Mouse (Mus musculus): Measurements from ENCODE around the gene Kif1c. TPM values are rescaled to one million over a fixed set of nuclear protein-coding genes. Genes with fewer than 3 reads are reported as not detected.

Kif1c gene
- polyA plus RNA-seq, 1 experiment from 2014 or later: 18.9 TPM

- Histone ChIP-seq H3K27ac (replicated peaks in 1 of 2; ENCODE audit: control insufficient read depth in 1 of 2, insufficient read depth in 1 of 2, low read depth in 2 of 2, low read length in 2 of 2) (no peak overlapping the region), H3K9me3 (ENCODE audit: control insufficient read depth, low read length) (no peaks in the 10 kb centered on the region), H3K4me2 (ENCODE audit: low read length) (no peak overlapping the region), H3K36me3 (ENCODE audit: control insufficient read depth, insufficient read depth, low read length) (peaks cover 90% of the 10 kb centered on the region), H3K4me1 (ENCODE audit: control insufficient read depth in 2 of 2, insufficient read depth in 2 of 2, low read length in 2 of 2) (no peaks in the 10 kb centered on the region), H3K9ac (ENCODE audit: low read length) (no peak overlapping the region), H3K4me3 (ENCODE audit: control insufficient read depth in 1 of 2, insufficient read depth in 1 of 2, low read depth in 1 of 2, low read length in 2 of 2) (no peak overlapping the region), H3K27me3 (ENCODE audit: control insufficient read depth, insufficient read depth, low read length) (no peaks in the 10 kb centered on the region)
- WGBS: 85% methylated on average over 6 of the region's 6 CpGs
- no peak for ATAC-seq (ENCODE audit: insufficient number of reproducible peaks, insufficient read depth, low FRiP score, low read depth)
Observed at GRCm38 (mm10) chr11:70715832-70716231, 15.5 kb downstream of the Kif1c start.

GRCm38 (mm10) chr11:70718481-70718880 lies 18.1 kb downstream of the Kif1c start:
- WGBS: 83% methylated on average over 5 of the region's 5 CpGs
- Histone ChIP-seq H3K9me3 (ENCODE audit: control insufficient read depth, low read length) (no peaks in the 10 kb centered on the region), H3K4me2 (ENCODE audit: low read length) (no peak overlapping the region), H3K9ac (ENCODE audit: low read length) (no peak overlapping the region), H3K27me3 (ENCODE audit: control insufficient read depth, insufficient read depth, low read length) (no peaks in the 10 kb centered on the region), H3K4me3 (ENCODE audit: control insufficient read depth in 1 of 2, insufficient read depth in 1 of 2, low read depth in 1 of 2, low read length in 2 of 2) (no peak overlapping the region), H3K36me3 (ENCODE audit: control insufficient read depth, insufficient read depth, low read length) (peaks cover 88% of the 10 kb centered on the region), H3K27ac (replicated peaks in 1 of 2; ENCODE audit: control insufficient read depth in 1 of 2, insufficient read depth in 1 of 2, low read depth in 2 of 2, low read length in 2 of 2) (no peak overlapping the region), H3K4me1 (ENCODE audit: control insufficient read depth in 2 of 2, insufficient read depth in 2 of 2, low read length in 2 of 2) (no peaks in the 10 kb centered on the region; a peak in 1 of 4 replicates)
- no peak for ATAC-seq (ENCODE audit: insufficient number of reproducible peaks, insufficient read depth, low FRiP score, low read depth)

- Histone ChIP-seq H3K9ac (ENCODE audit: low read length) (no peak overlapping the region), H3K4me1 (ENCODE audit: control insufficient read depth in 2 of 2, insufficient read depth in 2 of 2, low read length in 2 of 2) (no peaks in the 10 kb centered on the region; a peak in 1 of 4 replicates), H3K9me3 (ENCODE audit: control insufficient read depth, low read length) (no peaks in the 10 kb centered on the region), H3K4me3 (ENCODE audit: control insufficient read depth in 1 of 2, insufficient read depth in 1 of 2, low read depth in 1 of 2, low read length in 2 of 2) (no peak overlapping the region), H3K4me2 (ENCODE audit: low read length) (no peak overlapping the region), H3K36me3 (ENCODE audit: control insufficient read depth, insufficient read depth, low read length) (peaks cover 98% of the 10 kb centered on the region), H3K27me3 (ENCODE audit: control insufficient read depth, insufficient read depth, low read length) (no peaks in the 10 kb centered on the region), H3K27ac (replicated peaks in 1 of 2; ENCODE audit: control insufficient read depth in 1 of 2, insufficient read depth in 1 of 2, low read depth in 2 of 2, low read length in 2 of 2) (0 out of 4 replicates have a peak overlapping the region, but pooled peaks of 1 of the 2 experiments have one; percentile 2)
- no peak for ATAC-seq (ENCODE audit: insufficient number of reproducible peaks, insufficient read depth, low FRiP score, low read depth)
- WGBS: 88% methylated on average over 3 of the region's 3 CpGs
Observed at GRCm38 (mm10) chr11:70720567-70720966, 20.2 kb downstream of the Kif1c start.

GRCm38 (mm10) chr11:70721072-70721471 lies 20.7 kb downstream of the Kif1c start:
- no peak overlapping the region for H3K4me2 ChIP-seq (ENCODE audit: low read length)
- H3K27ac ChIP-seq (replicated peaks in 1 of 2; ENCODE audit: control insufficient read depth in 1 of 2, insufficient read depth in 1 of 2, low read depth in 2 of 2, low read length in 2 of 2): 0 out of 4 replicates have a peak overlapping the region, but pooled peaks of 1 of the 2 experiments have one; percentile 2
- no peaks in the 10 kb centered on the region; a peak in 1 of 4 replicates for H3K4me1 ChIP-seq (ENCODE audit: control insufficient read depth in 2 of 2, insufficient read depth in 2 of 2, low read length in 2 of 2)
- no peak for ATAC-seq (ENCODE audit: insufficient number of reproducible peaks, insufficient read depth, low FRiP score, low read depth)
- H3K27me3 ChIP-seq (ENCODE audit: control insufficient read depth, insufficient read depth, low read length): no peaks in the 10 kb centered on the region
- 64% methylated on average over 3 of the region's 3 CpGs for WGBS
- no peak overlapping the region for H3K4me3 ChIP-seq (ENCODE audit: control insufficient read depth in 1 of 2, insufficient read depth in 1 of 2, low read depth in 1 of 2, low read length in 2 of 2)
- H3K36me3 ChIP-seq (ENCODE audit: control insufficient read depth, insufficient read depth, low read length): peaks cover 98% of the 10 kb centered on the region
- H3K9ac ChIP-seq (ENCODE audit: low read length): no peak overlapping the region
- no peaks in the 10 kb centered on the region for H3K9me3 ChIP-seq (ENCODE audit: control insufficient read depth, low read length)

- 97% methylated on average over 9 of the region's 9 CpGs for WGBS
- Histone ChIP-seq H3K4me1 (ENCODE audit: control insufficient read depth in 2 of 2, insufficient read depth in 2 of 2, low read length in 2 of 2) (no peaks in the 10 kb centered on the region; a peak in 1 of 4 replicates), H3K36me3 (ENCODE audit: control insufficient read depth, insufficient read depth, low read length) (peaks cover 97% of the 10 kb centered on the region), H3K27me3 (ENCODE audit: control insufficient read depth, insufficient read depth, low read length) (no peaks in the 10 kb centered on the region), H3K27ac (replicated peaks in 1 of 2; ENCODE audit: control insufficient read depth in 1 of 2, insufficient read depth in 1 of 2, low read depth in 2 of 2, low read length in 2 of 2) (no peak overlapping the region), H3K4me3 (ENCODE audit: control insufficient read depth in 1 of 2, insufficient read depth in 1 of 2, low read depth in 1 of 2, low read length in 2 of 2) (no peak overlapping the region), H3K9ac (ENCODE audit: low read length) (no peak overlapping the region), H3K4me2 (ENCODE audit: low read length) (no peak overlapping the region), H3K9me3 (ENCODE audit: control insufficient read depth, low read length) (no peaks in the 10 kb centered on the region)
- ATAC-seq (ENCODE audit: insufficient number of reproducible peaks, insufficient read depth, low FRiP score, low read depth): no peak
Observed at GRCm38 (mm10) chr11:70724706-70725105, 24.4 kb downstream of the Kif1c start.

GRCm38 (mm10) chr11:70726585-70726984 lies 26.2 kb downstream of the Kif1c start:
- 77% methylated on average over 2 of the region's 2 CpGs for WGBS

GRCm38 (mm10) chr11:70727385-70727784 lies 27.0 kb downstream of the Kif1c start:
- Histone ChIP-seq H3K4me1 (ENCODE audit: control insufficient read depth in 2 of 2, insufficient read depth in 2 of 2, low read length in 2 of 2) (no peaks in the 10 kb centered on the region), H3K9me3 (ENCODE audit: control insufficient read depth, low read length) (no peaks in the 10 kb centered on the region), H3K27me3 (ENCODE audit: control insufficient read depth, insufficient read depth, low read length) (no peaks in the 10 kb centered on the region), H3K9ac (ENCODE audit: low read length) (no peak overlapping the region), H3K27ac (replicated peaks in 1 of 2; ENCODE audit: control insufficient read depth in 1 of 2, insufficient read depth in 1 of 2, low read depth in 2 of 2, low read length in 2 of 2) (no peak overlapping the region), H3K36me3 (ENCODE audit: control insufficient read depth, insufficient read depth, low read length) (peaks cover 75% of the 10 kb centered on the region), H3K4me3 (ENCODE audit: control insufficient read depth in 1 of 2, insufficient read depth in 1 of 2, low read depth in 1 of 2, low read length in 2 of 2) (no peak overlapping the region), H3K4me2 (ENCODE audit: low read length) (no peak overlapping the region)
- no peak for ATAC-seq (ENCODE audit: insufficient number of reproducible peaks, insufficient read depth, low FRiP score, low read depth)
- 90% methylated on average over 5 of the region's 5 CpGs for WGBS

More at GRCm38 (mm10) chr11:70726585-70726984, 26.2 kb downstream of the Kif1c start:
- Histone ChIP-seq H3K9me3 (ENCODE audit: control insufficient read depth, low read length) (no peaks in the 10 kb centered on the region), H3K27me3 (ENCODE audit: control insufficient read depth, insufficient read depth, low read length) (no peaks in the 10 kb centered on the region), H3K4me2 (ENCODE audit: low read length) (no peak overlapping the region), H3K27ac (replicated peaks in 1 of 2; ENCODE audit: control insufficient read depth in 1 of 2, insufficient read depth in 1 of 2, low read depth in 2 of 2, low read length in 2 of 2) (no peak overlapping the region), H3K36me3 (ENCODE audit: control insufficient read depth, insufficient read depth, low read length) (peaks cover 83% of the 10 kb centered on the region), H3K9ac (ENCODE audit: low read length) (no peak overlapping the region), H3K4me3 (ENCODE audit: control insufficient read depth in 1 of 2, insufficient read depth in 1 of 2, low read depth in 1 of 2, low read length in 2 of 2) (no peak overlapping the region), H3K4me1 (ENCODE audit: control insufficient read depth in 2 of 2, insufficient read depth in 2 of 2, low read length in 2 of 2) (no peaks in the 10 kb centered on the region)
- ATAC-seq (ENCODE audit: insufficient number of reproducible peaks, insufficient read depth, low FRiP score, low read depth): no peak

- no peak overlapping the region for H3K4me2 ChIP-seq (ENCODE audit: low read length)
- peaks cover 46% of the 10 kb centered on the region for H3K36me3 ChIP-seq (ENCODE audit: control insufficient read depth, insufficient read depth, low read length)
- H3K9ac ChIP-seq (ENCODE audit: low read length): no peak overlapping the region
- no peak for ATAC-seq (ENCODE audit: insufficient number of reproducible peaks, insufficient read depth, low FRiP score, low read depth)
- WGBS: 75% methylated on average over 9 of the region's 9 CpGs
- H3K4me1 ChIP-seq (ENCODE audit: control insufficient read depth in 2 of 2, insufficient read depth in 2 of 2, low read length in 2 of 2): no peaks in the 10 kb centered on the region
- H3K27me3 ChIP-seq (ENCODE audit: control insufficient read depth, insufficient read depth, low read length): no peaks in the 10 kb centered on the region
- no peaks in the 10 kb centered on the region for H3K9me3 ChIP-seq (ENCODE audit: control insufficient read depth, low read length)
- no peak overlapping the region for H3K27ac ChIP-seq (replicated peaks in 1 of 2; ENCODE audit: control insufficient read depth in 1 of 2, insufficient read depth in 1 of 2, low read depth in 2 of 2, low read length in 2 of 2)
- H3K4me3 ChIP-seq (ENCODE audit: control insufficient read depth in 1 of 2, insufficient read depth in 1 of 2, low read depth in 1 of 2, low read length in 2 of 2): no peak overlapping the region
Observed at GRCm38 (mm10) chr11:70730427-70731038, 30.2 kb downstream of the Kif1c start.
